Mouse (Mus musculus) T-helper 2 cell (primary cell): ENCODE measurements around the gene Tmem97.

Experiments used
- in situ Hi-C: fragments of 300-600 bp; cut with MboI, MseI; formaldehyde crosslinking; loops from one replicate; pipeline ENCODE4 v1.15.1; 2025; ENCODE audit warnings: high pct_unique_total_duplicates

Gene Tmem97

DNA sequence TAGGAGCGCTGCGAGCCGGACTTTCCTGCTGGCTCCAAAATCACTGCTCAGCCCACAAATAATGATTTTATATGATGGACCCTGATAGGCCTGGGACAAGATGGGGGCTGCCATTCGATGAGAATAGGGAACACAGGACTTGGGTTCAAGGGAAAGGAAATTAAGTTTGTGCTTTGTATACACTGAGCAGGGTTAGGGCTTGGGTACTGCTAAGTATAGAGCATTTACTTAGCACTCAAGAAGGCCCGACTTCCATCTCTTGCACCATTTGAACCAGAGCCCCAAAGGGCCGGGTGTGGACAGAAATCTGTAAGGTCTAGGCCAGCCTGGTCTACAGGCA, 452 bp upstream of the Tmem97 start:
- in situ Hi-C loops = no loop called here

DNA sequence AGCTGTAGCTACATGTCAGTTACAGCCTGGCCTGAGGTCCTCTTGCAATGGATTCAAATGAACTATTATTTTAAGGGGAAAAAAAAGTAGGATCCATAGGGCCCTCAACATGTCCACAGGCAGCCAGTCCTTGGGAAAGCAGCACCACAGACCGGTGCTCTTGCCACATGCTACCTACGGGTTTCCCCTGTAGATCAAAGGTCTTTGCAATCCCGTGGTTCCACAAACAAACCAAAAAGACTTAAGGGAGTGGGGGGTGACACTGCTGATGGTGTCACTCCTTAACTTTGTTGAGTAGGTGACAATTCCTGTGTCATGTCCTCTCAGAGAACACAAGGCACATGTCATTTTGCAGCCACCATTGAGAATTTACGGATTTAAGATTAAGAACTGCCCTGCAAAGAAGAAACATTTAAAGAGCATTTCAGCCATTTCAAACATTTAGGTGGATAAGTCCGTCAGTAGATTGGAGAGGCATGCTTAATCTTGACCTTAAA, 1.0 kb downstream of the Tmem97 start:
- in situ Hi-C loops = no loop called here

DNA sequence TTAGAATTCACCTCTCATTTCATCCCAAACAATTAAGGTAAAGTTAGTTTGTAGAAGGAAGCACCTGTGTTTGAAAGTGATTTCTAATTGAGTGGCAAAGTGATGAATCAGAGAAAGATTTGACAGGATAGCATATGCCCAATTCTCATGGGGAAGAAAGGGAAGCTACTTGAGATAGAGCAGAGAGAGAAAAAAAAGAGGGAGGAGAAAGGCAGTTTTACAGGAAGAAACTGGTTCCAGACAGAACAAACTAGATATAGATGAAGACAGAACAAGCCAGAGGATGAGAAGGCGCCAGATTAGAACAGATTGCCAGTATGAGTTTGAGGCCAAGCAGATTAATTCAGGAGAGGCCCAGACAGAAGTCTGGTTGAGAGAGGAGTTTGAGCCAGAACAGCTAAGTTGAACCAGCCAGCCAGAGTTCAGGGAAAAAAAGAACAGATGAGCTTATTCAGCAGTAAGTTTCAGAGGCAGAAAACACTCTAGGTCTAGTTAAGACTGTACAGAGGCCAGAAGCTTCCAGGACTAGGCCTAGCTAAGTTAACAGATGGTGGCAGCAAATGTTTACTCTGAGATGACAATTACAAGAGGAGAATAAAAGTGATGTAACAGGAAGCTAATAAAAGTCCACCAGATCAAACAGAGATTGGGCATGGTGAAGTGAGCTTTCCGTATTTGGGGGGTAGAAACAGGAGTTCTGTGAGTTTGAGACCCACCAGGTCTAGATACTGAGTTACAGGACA, 2.7 kb downstream of the Tmem97 start:
- in situ Hi-C loops = no loop called here

DNA sequence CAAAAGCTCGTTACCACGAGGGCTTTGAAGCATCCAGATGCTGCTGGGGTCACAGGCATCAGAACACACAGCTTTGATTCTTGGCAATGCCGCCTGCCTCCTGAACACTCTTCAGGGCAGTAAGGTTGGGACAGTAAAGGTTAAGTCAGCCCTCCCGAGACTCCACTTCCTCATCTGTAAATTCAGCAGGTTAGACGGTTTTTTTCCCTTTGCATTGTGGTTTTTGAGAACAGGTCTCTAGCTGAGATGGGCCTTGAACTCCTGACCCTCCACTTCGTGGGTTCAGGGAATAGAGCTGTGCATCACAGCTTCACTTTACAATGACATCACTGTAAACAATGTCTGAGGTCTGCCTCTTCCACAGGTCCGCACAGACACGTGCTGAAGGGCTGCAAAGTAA, 5.4 kb downstream of the Tmem97 start:
- in situ Hi-C loops = no loop called here

DNA sequence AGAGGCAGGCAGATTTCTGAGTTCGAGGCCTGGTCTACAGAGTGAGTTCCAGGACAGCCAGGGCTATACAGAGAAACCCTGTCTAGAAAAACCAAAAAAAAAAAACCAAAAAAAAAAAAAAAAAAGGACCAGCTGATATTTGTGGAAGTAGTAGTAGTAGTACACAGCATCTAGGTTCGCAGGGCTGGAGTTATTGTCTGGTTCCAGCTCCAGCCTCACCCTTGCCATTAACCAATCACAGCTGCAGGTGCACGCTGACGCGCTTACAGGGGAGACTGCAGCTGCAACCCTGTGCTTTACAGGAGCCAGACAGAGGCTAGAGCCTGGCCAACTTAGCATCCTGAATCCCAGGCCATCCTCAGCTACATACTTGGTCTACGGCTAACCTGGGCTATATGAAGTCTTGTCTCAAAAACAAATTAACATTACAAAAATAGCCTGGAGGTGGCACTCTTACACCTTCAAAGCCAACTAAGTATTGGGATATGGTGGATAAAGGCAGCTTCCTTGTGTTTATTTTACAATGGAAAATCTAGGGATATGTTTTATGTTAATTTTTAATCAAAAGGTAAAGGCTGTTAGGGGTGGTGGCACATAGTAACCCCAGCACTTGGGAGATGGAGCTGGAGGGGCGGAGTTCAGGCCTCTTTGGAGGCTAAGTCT, 6.0 kb downstream of the Tmem97 start:
- in situ Hi-C loops = no loop called here

DNA sequence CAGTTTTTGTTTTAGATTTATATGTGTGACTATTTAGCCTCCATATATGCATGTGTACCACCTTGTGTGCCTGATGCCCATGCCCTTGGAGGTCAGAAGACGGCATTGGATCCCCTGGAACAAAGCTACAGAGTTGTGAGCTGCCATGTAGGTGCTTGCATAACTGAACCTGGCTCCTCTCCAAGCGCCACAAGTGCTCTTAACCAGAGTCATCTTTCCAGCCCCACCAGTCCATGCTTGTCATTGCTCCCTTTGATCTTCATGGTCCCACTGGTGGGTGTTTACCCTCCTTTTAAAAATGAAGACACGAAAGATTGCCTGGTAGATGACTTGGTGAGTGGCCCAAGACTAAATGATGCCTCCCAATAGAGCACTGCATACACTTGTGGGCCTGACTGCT, 10.2 kb downstream of the Tmem97 start:
- in situ Hi-C loops = no loop called here

DNA sequence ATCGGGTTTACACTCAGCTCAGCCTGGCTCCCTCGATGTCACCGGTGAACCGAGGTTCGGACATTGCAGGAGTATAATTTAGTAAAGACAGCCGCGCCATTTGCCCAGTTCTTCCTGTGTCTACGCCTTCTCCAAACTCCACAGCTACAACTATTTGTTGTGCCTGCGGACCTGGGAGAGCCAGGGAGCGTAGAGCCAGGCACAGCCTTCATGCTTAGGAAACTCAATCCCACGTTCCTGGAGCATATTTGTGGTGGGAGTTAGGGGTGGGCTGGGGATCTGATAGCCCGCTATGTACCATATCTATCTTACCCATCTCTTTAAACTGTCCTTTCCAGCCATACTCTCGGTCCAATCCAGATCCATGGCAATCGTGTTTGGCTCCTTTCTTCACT, 13.9 kb downstream of the Tmem97 start:
- in situ Hi-C loops = loop anchor here (10.0 kb wide), 1 partner anchor 608 kb away; the partner anchor contains the start of gene Ksr1

DNA sequence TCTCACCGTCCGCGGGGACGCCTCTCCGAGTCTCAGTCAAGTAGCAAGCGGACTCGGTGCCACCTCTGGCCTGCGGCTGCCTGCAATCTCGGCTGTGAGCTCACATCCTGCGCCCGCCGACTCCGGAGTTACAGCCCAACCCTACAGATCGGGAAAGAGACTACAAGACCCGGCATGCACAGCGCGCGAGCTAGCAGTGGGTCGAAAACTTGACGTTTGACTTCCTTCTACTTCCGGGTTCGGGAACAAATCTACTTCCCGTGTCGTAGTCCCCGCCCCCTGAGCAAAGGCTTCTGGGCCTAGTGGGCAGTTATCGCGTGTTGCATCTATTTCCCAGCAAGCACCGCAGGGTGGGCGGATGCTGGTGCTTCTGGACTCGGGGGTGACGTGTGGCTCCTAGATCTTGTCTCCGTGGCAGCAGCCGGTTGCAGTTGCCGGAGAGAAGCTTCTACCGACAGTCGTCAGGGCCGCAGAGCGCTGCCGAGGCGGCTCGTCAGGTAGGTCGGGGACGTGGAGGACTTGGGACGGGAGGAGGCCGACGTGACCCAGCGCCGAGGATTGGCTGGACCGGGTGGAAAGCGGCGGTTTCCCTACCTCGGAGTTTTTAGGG, 14.4 kb downstream of the Tmem97 start, which contains the start of the genes Tnfaip1 and Ift20:
TSS of gene Tnfaip1 (minus strand) at position 253 of the 610 bp plus-strand sequence.
TSS of gene Ift20 (plus strand) at position 282 of the 610 bp plus-strand sequence.
- in situ Hi-C loops = loop anchor here (10.0 kb wide), 1 partner anchor 609 kb away; the partner anchor contains the start of gene Ksr1

DNA sequence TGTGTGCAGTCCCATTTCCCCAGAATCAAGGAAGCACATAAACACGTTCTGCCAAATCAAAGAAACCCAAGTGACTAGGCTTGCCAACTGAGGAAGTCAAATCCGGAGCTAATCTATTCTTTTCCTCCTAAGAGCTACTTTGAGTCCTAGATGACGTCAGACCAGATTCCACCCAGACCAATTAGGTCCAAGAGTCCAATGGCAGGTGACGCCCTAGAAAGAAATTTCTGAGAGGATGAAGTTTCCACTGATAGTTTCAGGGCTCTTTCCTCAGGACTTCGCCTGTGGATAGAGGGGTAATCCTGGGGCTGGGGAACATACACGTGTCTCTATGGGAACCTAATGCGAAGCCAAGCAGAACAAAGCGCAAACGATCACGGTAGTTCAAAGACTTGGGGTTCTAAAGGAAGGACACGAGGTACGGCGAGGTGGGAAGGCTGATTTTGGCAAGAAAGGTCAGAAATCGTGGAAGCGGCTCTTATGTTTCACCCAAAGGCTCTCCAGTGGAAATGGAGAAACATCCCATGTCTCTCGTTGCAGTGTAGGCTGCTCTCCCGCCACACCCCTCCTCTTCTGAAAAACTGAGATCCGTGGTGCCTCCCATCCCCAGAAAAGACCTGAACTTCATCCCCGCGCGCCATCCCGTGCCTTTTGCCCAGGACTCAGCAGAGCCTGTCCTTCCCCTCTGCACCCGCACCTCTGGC, 15.0 kb downstream of the Tmem97 start:
- in situ Hi-C loops = loop anchor here (10.0 kb wide), 1 partner anchor 609 kb away; the partner anchor contains the start of gene Ksr1

DNA sequence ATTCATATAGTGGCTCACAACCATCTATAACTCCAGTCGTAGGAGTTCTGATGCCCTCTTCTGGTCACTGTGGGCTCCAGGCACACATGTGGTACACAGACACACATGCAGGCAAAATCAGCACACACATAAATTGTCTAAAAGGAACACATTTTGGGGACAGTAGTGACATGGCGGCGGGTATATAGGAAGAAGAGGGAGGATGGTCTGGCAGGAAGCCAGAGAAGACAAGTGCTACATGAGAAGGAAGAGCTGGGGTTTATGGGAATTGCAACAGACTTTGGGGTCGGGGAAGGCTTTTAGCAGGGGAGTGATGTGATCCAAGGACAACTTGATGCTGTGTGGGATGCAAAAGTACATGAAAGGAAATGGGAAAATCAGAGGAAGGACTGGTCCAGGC, 16.1 kb downstream of the Tmem97 start:
- in situ Hi-C loops = loop anchor here (10.0 kb wide), 1 partner anchor 610 kb away; the partner anchor contains the start of gene Ksr1

DNA sequence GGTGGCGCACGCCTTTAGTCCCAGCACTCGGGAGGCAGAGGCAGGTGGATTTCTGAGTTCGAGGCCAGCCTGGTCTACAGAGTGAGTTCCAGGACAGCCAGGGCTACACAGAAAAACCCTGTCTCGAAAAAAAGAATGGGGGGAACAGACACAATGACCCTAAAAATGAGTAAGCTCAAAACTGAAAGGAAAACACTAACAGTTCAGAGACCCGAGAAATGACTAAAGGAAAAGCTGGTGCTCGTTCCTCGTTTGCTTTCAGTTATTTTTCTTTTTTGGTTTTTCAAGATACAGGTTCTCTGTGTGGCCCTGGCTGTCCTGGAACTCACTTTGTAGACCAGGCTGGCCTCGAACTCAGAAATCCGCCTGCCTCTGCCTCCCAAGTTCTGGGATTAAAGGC, 19.1 kb downstream of the Tmem97 start:
- in situ Hi-C loops = loop anchor here (10.0 kb wide), 1 partner anchor 613 kb away; the partner anchor contains the start of gene Ksr1

DNA sequence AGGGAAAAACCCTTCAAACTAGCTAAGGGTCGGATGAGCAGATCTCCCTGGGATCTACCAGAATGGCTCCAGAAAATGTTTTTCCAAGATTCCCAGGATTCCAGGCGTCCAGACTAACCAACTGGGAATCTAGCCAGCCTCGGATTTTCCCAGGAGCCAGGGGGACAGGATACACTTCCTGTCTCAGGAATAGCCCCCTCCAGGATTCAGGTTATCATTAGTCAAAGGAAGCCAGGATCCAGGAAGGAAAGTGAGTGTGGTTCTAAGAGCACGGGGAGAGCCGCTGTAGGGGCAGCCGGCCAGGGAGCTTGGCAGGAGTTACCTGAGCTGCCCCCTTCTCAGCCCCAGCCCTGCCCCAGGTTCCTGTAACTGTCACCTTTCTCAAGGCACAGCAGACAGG, 19.5 kb downstream of the Tmem97 start:
- in situ Hi-C loops = loop anchor here (10.0 kb wide), 1 partner anchor 614 kb away; the partner anchor contains the start of gene Ksr1

DNA sequence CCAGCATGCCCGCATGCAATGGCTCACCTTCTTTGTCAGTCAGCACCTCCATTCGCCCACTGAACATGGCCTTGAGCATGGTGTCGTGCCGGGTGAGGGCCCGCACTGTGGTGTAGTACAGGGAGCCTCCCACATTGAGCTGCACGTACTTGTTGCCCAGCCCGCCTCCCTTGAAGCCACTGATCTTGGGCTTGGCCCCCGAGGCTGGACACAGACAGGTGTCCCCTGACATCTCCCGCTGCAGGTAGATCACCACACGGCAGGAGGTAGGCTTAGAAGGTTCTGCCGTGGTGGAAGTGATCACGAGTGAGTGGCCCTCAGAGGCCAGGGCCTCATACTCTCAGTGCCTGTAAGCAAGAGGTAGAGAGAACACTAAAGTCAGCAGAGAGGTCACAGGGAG, 20.6 kb downstream of the Tmem97 start:
- in situ Hi-C loops = loop anchor here (10.0 kb wide), 1 partner anchor 615 kb away; the partner anchor contains the start of gene Ksr1

DNA sequence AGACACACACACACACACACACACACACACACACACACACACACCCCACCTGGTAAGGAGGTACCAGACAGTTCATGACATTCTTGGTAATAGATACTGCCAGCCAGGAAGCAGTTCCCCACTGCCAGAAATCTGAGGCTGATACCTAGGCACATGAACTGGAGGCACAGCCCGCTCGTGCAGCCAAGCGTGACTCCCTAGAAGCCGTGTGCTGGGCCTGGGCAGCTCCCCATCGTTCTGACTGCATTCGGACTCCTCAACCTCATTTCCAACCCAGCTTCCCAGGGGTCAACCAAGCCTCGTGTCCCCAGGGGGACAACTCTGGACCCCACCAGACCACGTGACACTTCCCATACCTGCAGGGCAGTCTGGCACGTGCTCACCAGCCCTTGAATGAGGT, 21.9 kb downstream of the Tmem97 start:
- in situ Hi-C loops = no loop called here

DNA sequence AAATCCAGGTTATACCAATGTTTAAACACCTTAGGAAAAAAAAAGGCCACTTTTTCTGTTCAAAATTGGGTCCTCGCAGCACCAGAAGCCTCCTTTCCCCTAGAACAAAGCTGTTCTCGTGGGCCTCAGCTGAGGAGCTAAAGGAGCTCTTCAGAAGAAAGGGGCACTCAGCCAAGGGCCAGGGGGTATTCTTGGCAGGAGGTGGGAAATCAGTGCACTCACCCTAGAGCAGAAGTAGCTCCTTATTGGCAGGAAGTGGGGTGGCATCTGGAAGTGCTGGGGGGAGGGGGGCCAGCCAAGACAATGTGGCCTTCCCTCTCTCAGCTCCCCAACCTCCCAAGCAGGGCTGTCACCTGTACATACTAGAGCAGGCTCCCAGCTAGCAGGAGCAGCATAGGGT, 25.7 kb downstream of the Tmem97 start:
- in situ Hi-C loops = no loop called here

DNA sequence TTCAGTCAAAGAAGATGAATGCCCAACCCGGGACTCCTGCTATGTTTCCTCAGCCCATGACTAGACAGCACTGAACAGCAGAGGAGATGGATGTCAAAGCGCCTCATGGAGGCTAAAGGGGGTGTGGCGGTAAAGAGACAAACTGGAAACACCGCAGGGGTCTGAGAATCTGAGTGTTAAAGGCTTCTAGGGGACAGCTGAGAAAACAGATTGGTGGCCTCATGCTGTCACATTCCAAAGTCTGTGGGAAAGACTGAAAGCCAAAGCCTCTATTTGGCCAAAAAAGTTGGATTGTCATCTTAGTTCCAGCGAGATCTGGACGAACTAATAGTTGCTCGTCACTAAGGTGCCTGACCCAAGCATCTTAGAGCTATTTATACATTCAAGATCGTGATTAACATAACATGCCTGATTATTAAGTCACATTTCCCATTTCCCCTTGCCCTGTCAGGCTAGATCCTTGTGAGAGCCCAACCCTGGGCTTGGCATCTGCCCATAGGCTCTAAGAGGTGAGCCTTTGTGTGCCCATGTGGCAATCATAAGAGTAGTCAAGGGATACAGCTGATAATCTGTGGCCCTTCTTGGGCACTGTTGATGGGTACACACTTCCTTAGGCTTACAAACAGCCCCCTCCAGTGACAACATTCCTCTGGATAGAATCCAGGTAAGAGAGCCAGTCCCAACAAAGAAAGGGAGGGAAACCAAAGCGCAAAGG, 27.2 kb downstream of the Tmem97 start:
- in situ Hi-C loops = no loop called here

DNA sequence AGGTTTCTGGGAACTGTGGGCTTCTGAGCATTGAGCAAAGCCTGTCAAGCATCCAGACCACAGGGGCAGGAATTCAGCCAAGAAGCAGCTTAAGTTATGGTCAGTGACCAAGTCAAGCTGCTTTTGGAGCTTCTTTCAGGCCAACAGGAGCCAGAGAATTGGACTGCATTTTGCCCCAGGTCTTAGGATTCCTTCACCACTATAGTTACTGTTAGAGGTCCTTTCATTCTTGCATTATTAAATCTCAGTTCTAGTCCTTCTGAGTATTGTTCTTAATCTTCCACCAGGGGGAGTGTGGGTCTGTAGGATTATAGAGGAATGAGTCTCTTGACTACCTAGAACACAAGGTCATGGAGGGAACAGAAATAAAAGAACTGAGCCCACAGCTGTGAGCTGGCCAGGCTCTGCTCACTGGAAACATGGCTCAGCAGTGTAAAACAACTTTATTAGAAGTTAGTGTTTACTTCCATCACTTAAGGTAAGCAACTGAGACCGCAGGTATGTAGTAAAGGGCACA, 28.0 kb downstream of the Tmem97 start:
- in situ Hi-C loops = no loop called here

DNA sequence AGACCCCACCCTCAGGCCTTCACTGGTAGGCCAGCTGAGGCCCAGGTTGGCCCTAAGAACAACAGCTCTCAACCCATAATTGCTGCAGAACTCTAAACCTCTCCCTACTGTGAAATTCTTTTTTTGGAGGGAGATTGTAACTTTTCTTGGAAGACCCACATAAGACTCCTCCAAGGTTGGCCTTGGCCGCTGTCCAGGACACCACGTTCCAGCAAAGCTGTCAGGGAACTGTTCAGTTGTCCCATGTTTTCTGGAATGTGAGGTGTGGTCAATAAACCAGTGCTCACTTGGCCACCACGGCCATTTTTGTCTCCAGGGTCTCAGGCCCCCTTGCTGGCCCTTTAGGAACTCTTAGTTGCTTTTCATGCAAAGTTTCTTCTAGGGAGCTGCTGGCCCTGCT, 28.7 kb downstream of the Tmem97 start:
- in situ Hi-C loops = no loop called here

DNA sequence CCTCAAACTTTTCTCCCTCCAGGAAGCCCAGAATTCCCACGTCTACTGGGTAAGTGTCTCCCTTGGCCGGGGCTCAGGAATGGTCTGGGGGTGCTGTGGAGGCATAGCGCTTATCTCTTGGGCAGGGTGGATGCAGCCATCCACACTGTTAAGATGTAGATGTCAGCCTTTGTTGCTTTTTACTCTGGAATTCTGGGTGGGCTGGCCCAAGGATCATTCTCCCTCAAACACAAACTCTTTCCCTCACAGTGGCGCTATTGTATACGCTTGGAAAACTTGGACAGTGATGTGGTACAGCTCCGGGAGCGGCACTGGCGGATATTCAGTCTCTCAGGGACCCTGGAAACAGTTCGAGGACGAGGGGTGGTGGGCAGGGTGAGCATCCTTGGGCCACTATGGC, 31.6 kb downstream of the Tmem97 start:
- in situ Hi-C loops = no loop called here

DNA sequence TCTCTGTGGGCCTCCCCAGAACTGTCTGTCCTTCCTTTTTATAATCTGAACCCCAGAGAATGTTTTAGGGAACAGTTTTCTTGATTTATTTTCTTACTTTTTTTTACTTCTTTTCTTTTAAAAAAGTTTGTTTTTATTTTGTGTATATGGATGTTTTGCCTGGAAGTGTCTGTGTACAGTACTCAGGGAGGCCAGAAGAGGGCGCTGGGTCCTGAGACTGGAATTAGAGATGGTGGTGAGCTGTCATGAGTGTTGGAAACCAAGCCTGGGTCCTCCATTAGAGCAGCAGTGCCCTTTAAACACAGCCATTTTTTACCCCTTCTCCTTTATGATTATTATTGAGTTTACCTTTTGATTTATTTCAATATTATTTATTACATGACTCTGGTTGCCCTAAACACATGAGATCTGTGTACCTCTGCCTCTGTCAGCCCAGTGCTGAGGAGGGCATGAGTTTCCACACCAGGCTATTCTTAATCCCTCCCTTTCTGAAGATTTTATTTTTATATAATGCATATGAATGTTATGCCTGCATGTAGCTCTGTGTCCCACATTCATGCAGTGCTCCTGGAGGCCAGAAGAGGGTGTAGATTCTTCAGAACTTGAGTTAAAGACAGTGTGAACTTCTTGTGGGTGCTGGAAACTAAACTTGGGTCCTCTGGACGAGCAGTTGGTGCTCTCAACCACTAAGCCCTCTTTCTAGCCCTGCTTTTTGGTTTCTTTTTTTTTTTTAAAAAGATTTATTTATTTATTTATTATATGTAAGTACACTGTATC, 34.8 kb downstream of the Tmem97 start:
- in situ Hi-C loops = no loop called here
